Mouse (Mus musculus) lung, postnatal 25 days (tissue): ENCODE data around the gene Xrra1.
"Not testable (repeated sequence)": the region's sequence is repeated elsewhere in the genome, so short reads cannot be mapped to it uniquely, and the experiment has no call there.

Experiments used
- DNase-seq: peaks from one replicate; pipeline ENCODE4 v3.0.0; 2022; ENCODE audit warnings: low spot score

The Xrra1 gene

DNA sequence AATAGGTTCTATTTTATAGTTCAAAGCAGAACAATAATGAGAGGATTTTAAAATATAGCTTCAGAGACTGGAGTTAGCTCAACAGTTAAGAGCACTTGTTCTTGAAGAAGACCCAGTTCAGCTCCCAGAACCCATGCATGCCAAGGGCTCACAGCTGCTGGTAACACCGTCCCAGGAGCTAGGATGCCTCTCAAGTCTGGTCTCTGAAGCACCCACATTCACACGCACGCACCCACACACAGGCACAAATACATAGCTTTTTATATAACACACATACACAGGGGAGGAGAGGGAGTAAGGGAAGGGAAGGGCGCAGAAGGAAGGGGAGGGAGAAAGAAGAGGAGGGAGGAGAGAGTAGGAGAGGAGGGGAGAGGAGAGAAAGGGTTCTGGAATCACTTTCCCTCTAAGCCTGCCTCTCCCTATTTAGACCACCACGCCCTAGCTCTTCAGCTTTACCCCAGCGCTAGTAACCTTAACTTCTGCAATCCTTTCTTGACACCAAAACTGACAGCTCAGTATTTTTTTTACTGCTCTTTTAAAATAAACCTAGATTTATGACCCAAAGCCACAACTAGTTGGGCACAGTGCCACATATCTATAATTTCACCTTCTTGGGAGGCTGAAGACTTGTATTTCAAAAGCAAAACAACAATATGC, 94.7 kb downstream of the Xrra1 start:
- DNase-seq = no peak

DNA sequence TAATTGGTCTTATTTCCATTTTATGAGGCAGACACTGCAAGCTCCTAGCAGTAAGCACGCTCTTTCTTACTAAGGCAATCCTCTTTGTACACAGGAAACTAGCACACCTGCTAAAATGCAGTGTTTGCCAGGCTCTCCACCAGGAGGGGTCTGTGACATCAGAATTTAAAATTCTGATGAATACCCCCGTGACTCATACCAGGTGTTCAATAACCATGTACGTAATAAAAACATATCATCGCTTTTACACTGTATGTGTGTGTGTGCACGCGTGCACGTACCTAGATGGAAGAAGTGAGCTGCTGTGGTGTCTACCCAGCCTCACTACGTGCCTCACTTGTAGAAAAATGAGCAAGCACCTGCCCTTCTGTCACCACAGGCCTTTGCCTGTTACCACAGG, 95.3 kb downstream of the Xrra1 start:
- DNase-seq = no peak

- DNase-seq = no peak
Observed at GRCm38 (mm10) chr7:99956095-99956494, 97.2 kb downstream of the Xrra1 start.

GRCm38 (mm10) chr7:99957226-99957965, 98.5 kb downstream of the Xrra1 start:
- DNase-seq = no peak

GRCm38 (mm10) chr7:99960571-99960970, 101.7 kb downstream of the Xrra1 start:
- DNase-seq = not testable (repeated sequence)

- no peak for DNase-seq
Observed at GRCm38 (mm10) chr7:99961518-99961917, 102.6 kb downstream of the Xrra1 start.

- DNase-seq = peak; percentile 80
Observed at GRCm38 (mm10) chr7:99962536-99963236, 103.8 kb downstream of the Xrra1 start.

DNA sequence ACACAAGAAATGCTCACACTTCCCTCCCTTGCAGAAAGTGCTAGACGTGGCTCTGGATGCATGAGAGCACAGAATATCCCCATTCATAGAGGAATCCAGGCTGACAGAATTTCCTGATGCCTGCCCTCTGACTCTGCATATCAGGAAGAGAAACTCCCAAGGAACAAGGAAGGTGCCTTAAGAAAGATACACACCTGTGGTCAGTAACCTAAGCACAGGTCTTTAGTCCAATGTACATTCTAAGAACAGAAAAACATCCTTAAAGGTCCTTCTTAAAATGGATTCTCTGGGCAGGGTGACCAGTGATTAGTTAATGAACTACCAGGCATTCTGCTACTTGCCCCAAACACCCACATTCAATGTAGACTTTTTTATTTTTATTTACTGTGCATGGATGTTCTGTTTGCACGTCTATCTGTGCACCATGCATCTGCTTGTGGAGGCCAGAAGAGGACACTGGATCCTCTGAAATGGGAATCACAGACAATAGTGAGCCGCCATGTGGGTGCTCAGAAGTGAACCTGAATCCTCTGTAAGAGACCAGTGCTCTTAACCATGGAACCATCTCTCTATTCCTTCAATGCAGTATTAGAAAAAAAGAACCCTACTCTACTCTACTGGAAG, 104.4 kb downstream of the Xrra1 start:
- DNase-seq = no peak

GRCm38 (mm10) chr7:99965020-99965841, 106.3 kb downstream of the Xrra1 start:
- no peak for DNase-seq

DNA sequence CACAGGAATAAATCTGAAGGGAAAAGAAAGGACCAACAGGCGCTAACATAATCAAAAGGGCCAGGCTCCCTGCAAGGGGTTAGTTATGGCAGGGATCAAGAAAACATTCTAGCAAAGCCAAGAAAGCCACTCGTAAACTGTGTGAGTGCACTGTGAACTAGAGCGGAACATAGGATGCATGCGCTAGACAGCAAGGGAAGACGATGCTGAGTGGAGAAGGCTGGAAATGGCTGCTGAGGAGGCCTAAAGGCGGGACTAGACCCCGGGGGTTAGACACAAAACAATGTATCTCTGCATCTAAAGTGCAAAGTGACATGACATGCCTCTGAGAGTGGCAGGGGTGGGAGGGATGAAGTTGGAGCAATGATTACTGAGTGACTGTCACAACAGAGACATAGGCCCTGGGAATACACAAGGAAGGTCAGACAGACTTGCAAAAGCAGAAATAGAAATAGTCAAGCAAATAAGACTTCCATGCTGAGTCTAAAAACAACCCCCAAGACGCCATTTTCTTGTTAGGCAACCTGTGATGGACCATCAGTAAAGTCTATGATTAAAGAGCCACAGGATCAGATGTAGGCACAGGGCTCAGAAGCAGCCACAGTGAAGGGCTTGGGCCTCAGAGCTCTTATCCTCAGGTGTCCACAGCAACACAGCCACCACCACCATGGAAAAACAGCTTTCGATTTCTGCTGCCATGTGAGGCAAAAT, 107.2 kb downstream of the Xrra1 start:
- DNase-seq = no peak
